Mouse (Mus musculus) layer of hippocampus, postnatal 10 days (tissue): ENCODE data around the gene Krt12. TPM values are rescaled to one million over a fixed set of nuclear protein-coding genes. Genes with fewer than 3 reads are reported as not detected.

Source experiments
- DNase-seq, 2 experiments: peaks; one replicate each; pipeline ENCODE4 v3.0.0; 2021; ENCODE audit warnings: low spot score in 2 of 2
- long read RNA-seq: library from polyadenylated mRNA; stranded (forward); transcript quantifications from one replicate; pipeline ENCODE4 v2.0.0, GENCODE M21; 2023
- total RNA-seq, 2 experiments: library from RNA; stranded (reverse); gene quantifications; 2 replicates each; pipeline ENCODE4 v1.2.3; 2021

Gene Krt12
- 1 to 10 TPM; 1.5 to 1.6 TPM for total RNA-seq
- long read RNA-seq, partial matches to known transcripts = 4 of 5 reads
- long read RNA-seq, other reads (novel, unspliced or antisense) = 1 of 5 reads

GRCm38 (mm10) chr11:99422159-99422558 lies at the start of gene Krt12:
TSS of gene Krt12 (minus strand) at chr11:99422259.
- no peak for DNase-seq

- no peak for DNase-seq
These were observed 47.2 kb upstream of the Krt12 start for GRCm38 (mm10) chr11:99469228-99469627.

GRCm38 (mm10) chr11:99468566-99468965 lies 46.5 kb upstream of the Krt12 start:
- no peak for DNase-seq

GRCm38 (mm10) chr11:99466316-99466715 lies 44.3 kb upstream of the Krt12 start:
- no peak for DNase-seq

- peak; percentile 87 to 89 for DNase-seq
These were observed 42.8 kb upstream of the Krt12 start for GRCm38 (mm10) chr11:99464836-99465235.

- DNase-seq = peak; percentile 79 to 83
These were observed 41.1 kb upstream of the Krt12 start for GRCm38 (mm10) chr11:99463155-99463554.

GRCm38 (mm10) chr11:99461736-99462135 lies 39.7 kb upstream of the Krt12 start:
- no peak for DNase-seq

- no peak for DNase-seq
These were observed 36.8 kb upstream of the Krt12 start for GRCm38 (mm10) chr11:99458887-99459286.

- DNase-seq = no peak
These were observed 32.7 kb upstream of the Krt12 start for GRCm38 (mm10) chr11:99454759-99455158.

- no peak for DNase-seq
These were observed 32.0 kb upstream of the Krt12 start for GRCm38 (mm10) chr11:99454044-99454443.

- DNase-seq = no peak
These were observed 26.7 kb upstream of the Krt12 start for GRCm38 (mm10) chr11:99448769-99449168.

GRCm38 (mm10) chr11:99441220-99441619 lies 19.2 kb upstream of the Krt12 start:
- DNase-seq = no peak

GRCm38 (mm10) chr11:99439465-99439864 lies 17.4 kb upstream of the Krt12 start:
- DNase-seq = no peak

- DNase-seq = no peak
These were observed 15.9 kb upstream of the Krt12 start, which contains the start of gene Krt20 for GRCm38 (mm10) chr11:99437972-99438371. TSS of gene Krt20 (minus strand) at chr11:99438150.

GRCm38 (mm10) chr11:99436625-99437024 lies 14.6 kb upstream of the Krt12 start:
- no peak for DNase-seq

GRCm38 (mm10) chr11:99430670-99431069 lies 8.6 kb upstream of the Krt12 start:
- peak; percentile 25 to 26 for DNase-seq

- DNase-seq = no peak
These were observed 1.5 kb downstream of the Krt12 start for GRCm38 (mm10) chr11:99420586-99420985.

- DNase-seq = no peak
These were observed 4.2 kb downstream of the Krt12 start for GRCm38 (mm10) chr11:99417819-99418218.

GRCm38 (mm10) chr11:99416902-99417301 lies 5.2 kb downstream of the Krt12 start:
- peak in 1 of 2 experiments; percentile 12 for DNase-seq

GRCm38 (mm10) chr11:99414463-99415147 lies 7.5 kb downstream of the Krt12 start:
- no peak for DNase-seq

- peak; percentile 48 to 59 for DNase-seq
These were observed 8.8 kb downstream of the Krt12 start for GRCm38 (mm10) chr11:99413247-99413646.

- no peak for DNase-seq
These were observed 15.9 kb downstream of the Krt12 start for GRCm38 (mm10) chr11:99406186-99406585.

- no peak for DNase-seq
These were observed 22.0 kb downstream of the Krt12 start for GRCm38 (mm10) chr11:99399956-99400549.
